Mouse (Mus musculus) inflammation-experienced regulatory T-cells, adult 16 weeks (primary cell): ENCODE data around the gene Actr5. TPM values are rescaled to one million over a fixed set of nuclear protein-coding genes. Genes with fewer than 3 reads are reported as not detected.

Source experiments
- polyA plus RNA-seq: library from polyadenylated mRNA; unstranded; fragments of 100-300 nt; shearing (Covaris generic); gene quantifications from one replicate; pipeline ENCODE4 v1.2.1, GENCODE M21; 2017

Gene Actr5
- polyA plus RNA-seq = 1.6 TPM

GRCm38 (mm10) chr2:158624718-158625222, at the start of gene Actr5:
Gene Actr5 (plus strand): TSS chr2:158624888.

DNA sequence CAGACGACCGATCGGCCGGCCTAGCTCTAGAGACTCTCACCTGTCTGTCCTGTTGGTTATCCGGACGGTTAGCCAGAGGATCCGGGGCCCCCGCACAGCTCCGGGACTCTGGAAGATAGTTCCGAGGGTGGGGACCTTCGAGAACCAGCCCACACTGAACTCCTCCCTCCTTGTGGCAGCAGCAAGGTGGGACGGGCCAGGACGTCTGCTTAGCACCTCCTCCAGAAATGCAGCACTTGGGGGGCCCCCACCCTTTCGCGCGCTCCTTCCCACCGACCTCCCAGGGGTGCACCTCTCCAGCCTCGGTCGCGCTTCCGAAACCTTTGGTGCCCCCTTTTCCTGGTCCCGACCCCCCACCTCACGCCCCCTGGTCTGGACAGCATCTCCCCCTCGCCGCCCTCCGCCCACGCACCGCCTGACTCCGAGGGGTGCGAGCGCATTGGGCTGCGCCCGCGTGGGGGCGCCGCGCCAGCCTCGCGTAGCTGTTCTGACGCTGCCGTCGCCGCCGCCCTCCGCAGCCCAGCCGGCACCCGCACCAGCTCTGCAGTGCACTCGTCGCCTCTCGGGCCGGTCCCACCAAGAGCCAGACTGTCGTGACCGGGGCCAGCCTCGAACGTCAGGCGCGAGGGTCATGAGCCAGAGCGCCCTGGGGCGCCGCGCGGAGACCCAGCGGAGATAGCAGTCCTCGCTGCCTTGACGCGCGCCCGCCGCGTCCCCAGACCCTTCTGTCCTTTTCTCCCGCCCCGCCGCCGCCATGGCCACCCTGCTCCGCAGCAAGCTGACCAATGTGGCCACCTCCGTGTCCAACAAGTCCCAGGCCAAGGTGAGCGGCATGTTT, 14.0 kb upstream of the Actr5 start, which contains the start of gene Slc32a1:
Gene Slc32a1, plus strand, starts transcription at position 280 of the 838 bp plus-strand sequence.

GRCm38 (mm10) chr2:158665098-158665497, 40.4 kb downstream of the Actr5 start, which contains the start of gene Ppp1r16b:
Gene Ppp1r16b (plus strand): TSS chr2:158665398.

Other genes starting within 250 kb of the Actr5 start
- gene Snhg11, start 249.2 kb upstream of the Actr5 start, polyA plus RNA-seq = 0.06 TPM
- gene Ralgapb, start 215.0 kb upstream of the Actr5 start, polyA plus RNA-seq = 9.1 TPM
- not detected for gene Adig, start 122.3 kb upstream of the Actr5 start, polyA plus RNA-seq
- gene Arhgap40, start 112.1 kb upstream of the Actr5 start, polyA plus RNA-seq = not detected
- not detected for gene Slc32a1, start 14.1 kb upstream of the Actr5 start, polyA plus RNA-seq
- gene Ppp1r16b, start 40.5 kb downstream of the Actr5 start, polyA plus RNA-seq = 54.5 TPM
- 0.56 TPM for gene Fam83d, start 143.2 kb downstream of the Actr5 start, polyA plus RNA-seq
- gene Dhx35, start 169.9 kb downstream of the Actr5 start, polyA plus RNA-seq = 20.9 TPM